Mouse (Mus musculus): ENCODE data around the gene Iffo1. TPM values are rescaled to one million over a fixed set of nuclear protein-coding genes. Genes with fewer than 3 reads are reported as not detected.

Iffo1 gene
- polyA plus RNA-seq, 1 experiment: 18.4 TPM

DNA sequence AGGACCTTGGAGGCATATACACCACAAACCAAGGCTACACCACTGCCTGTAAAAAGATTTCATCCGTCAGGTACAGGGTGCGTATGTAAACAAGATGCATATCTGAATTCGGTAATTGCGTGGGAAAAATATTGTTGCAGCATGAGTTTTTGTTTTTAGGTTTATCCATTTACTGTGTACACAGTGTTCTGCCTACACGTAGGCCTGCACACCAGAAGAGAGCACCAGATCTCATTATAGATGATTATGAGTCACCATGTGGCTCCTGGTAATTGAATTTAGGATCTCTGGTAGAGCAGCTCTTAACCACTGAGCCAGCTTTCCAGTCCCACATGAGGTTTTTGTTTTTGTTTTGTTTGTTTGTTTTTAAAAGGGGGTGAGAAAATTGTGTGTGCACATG, 52.1 kb downstream of the Iffo1 start:
- H3K27me3 ChIP-seq (ENCODE audit: control insufficient read depth, insufficient read depth, insufficient read length): no peaks in the 10 kb centered on the region
- peaks cover 34% of the 10 kb centered on the region for H3K36me3 ChIP-seq (ENCODE audit: control insufficient read depth, insufficient read depth)
- peaks cover 27% of the 10 kb centered on the region for H3K79me2 ChIP-seq (ENCODE audit: control insufficient read depth, insufficient read depth)
- H3K79me3 ChIP-seq (ENCODE audit: low read depth): peaks cover 19% of the 10 kb centered on the region
- TF ChIP-seq FOSL1 (IDR thresholded peaks at IDR 0.05; ENCODE audit: insufficient read depth, low read length, poor library complexity, severe bottlenecking): no peak
- TF ChIP-seq MYOG (IDR thresholded peaks at IDR 0.05; ENCODE audit: control insufficient read depth, extremely low read depth, insufficient read length): no peak
- no peak overlapping the region for H3K4me3 ChIP-seq (ENCODE audit: insufficient read depth, poor library complexity, severe bottlenecking)
- no peak overlapping the region for H3ac ChIP-seq (ENCODE audit: control insufficient read depth, insufficient read length, low read depth)

- no peaks in the 10 kb centered on the region for H3K79me3 ChIP-seq (ENCODE audit: low read depth)
- TF ChIP-seq CEBPB (IDR thresholded peaks at IDR 0.05; ENCODE audit: low read depth) (no peak), CTCF (IDR thresholded peaks at IDR 0.05; ENCODE audit: control insufficient read depth, insufficient read depth, insufficient read length) (no peak), MAX (IDR thresholded peaks at IDR 0.05) (no peak), FOSL1 (IDR thresholded peaks at IDR 0.05; ENCODE audit: insufficient read depth, low read length, poor library complexity, severe bottlenecking) (no peak), MYOG (IDR thresholded peaks at IDR 0.05; ENCODE audit: control insufficient read depth, extremely low read depth, insufficient read length) (no peak), MYOD1 (IDR thresholded peaks at IDR 0.05; ENCODE audit: control insufficient read depth, insufficient read length, low read depth) (no peak), USF1 (IDR thresholded peaks at IDR 0.05; ENCODE audit: low read depth) (no peak)
- H3K36me3 ChIP-seq (ENCODE audit: control insufficient read depth, insufficient read depth): no peaks in the 10 kb centered on the region
- no peak overlapping the region for H3K4me3 ChIP-seq (ENCODE audit: insufficient read depth, poor library complexity, severe bottlenecking)
- H3K27me3 ChIP-seq (ENCODE audit: control insufficient read depth, insufficient read depth, insufficient read length): peaks cover 13% of the 10 kb centered on the region
- H3ac ChIP-seq (ENCODE audit: control insufficient read depth, insufficient read length, low read depth): no peak overlapping the region
- no peaks in the 10 kb centered on the region for H3K79me2 ChIP-seq (ENCODE audit: control insufficient read depth, insufficient read depth)
Observed at GRCm38 (mm10) chr6:125210436-125210835, 65.4 kb downstream of the Iffo1 start.

Small RNA genes within 50 kb of the gene (microRNA-seq; reads per million reads assigned to microRNA genes)
- gene Mir3098 (ENCODE audit: borderline microRNAs expressed) (1.4 reads per million, percentile 32 among the genes with 10 or more reads in this experiment), gene Mir7045 (ENCODE audit: borderline microRNAs expressed) (0.32 reads per million)

Other genes starting within 250 kb of the Iffo1 start
- gene Lag3, start 233.5 kb upstream of the Iffo1 start, polyA plus RNA-seq (2012; fragmentation: generic; extraction: Trizol): 0.44 TPM
- gene Ptms, start 225.1 kb upstream of the Iffo1 start, polyA plus RNA-seq (2012; fragmentation: generic; extraction: Trizol): 1,903 TPM
- gene Mlf2, start 213.9 kb upstream of the Iffo1 start, polyA plus RNA-seq (2012; fragmentation: generic; extraction: Trizol): 547 TPM
- gene Cops7a, start 179.7 kb upstream of the Iffo1 start, polyA plus RNA-seq (2012; fragmentation: generic; extraction: Trizol): 165 TPM
- 1.1 TPM for gene Pianp, start 148.5 kb upstream of the Iffo1 start, polyA plus RNA-seq (2012; fragmentation: generic; extraction: Trizol)
- 27.8 TPM for gene Zfp384, start 136.1 kb upstream of the Iffo1 start, polyA plus RNA-seq (2012; fragmentation: generic; extraction: Trizol)
- gene Ing4, start 105.5 kb upstream of the Iffo1 start, polyA plus RNA-seq (2012; fragmentation: generic; extraction: Trizol): 23.6 TPM
- gene Acrbp, start 95.6 kb upstream of the Iffo1 start, polyA plus RNA-seq (2012; fragmentation: generic; extraction: Trizol): 0.91 TPM
- gene Lpar5, start 77.3 kb upstream of the Iffo1 start, polyA plus RNA-seq (2012; fragmentation: generic; extraction: Trizol): not detected
- gene Chd4, start 49.3 kb upstream of the Iffo1 start, polyA plus RNA-seq (2012; fragmentation: generic; extraction: Trizol): 99.7 TPM
- gene Nop2, start 13.3 kb upstream of the Iffo1 start, polyA plus RNA-seq (2012; fragmentation: generic; extraction: Trizol): 132 TPM
- 7,334 TPM for gene Gapdh, start 21.2 kb downstream of the Iffo1 start, polyA plus RNA-seq (2012; fragmentation: generic; extraction: Trizol)
- gene Ncapd2, start 46.5 kb downstream of the Iffo1 start, polyA plus RNA-seq (2012; fragmentation: generic; extraction: Trizol): 78.7 TPM
- 147 TPM for gene Mrpl51, start 46.6 kb downstream of the Iffo1 start, polyA plus RNA-seq (2012; fragmentation: generic; extraction: Trizol)
- gene Vamp1, start 70.3 kb downstream of the Iffo1 start, polyA plus RNA-seq (2012; fragmentation: generic; extraction: Trizol): 0.69 TPM
- gene Tapbpl, start 86.6 kb downstream of the Iffo1 start, polyA plus RNA-seq (2012; fragmentation: generic; extraction: Trizol): 2.3 TPM
- gene Cd27, start 91.8 kb downstream of the Iffo1 start, polyA plus RNA-seq (2012; fragmentation: generic; extraction: Trizol): 0.07 TPM
- 0.05 TPM for gene Tuba3a, start 140.8 kb downstream of the Iffo1 start, polyA plus RNA-seq (2012; fragmentation: generic; extraction: Trizol)
- gene Ltbr, start 168.6 kb downstream of the Iffo1 start, polyA plus RNA-seq (2012; fragmentation: generic; extraction: Trizol): 83.0 TPM
- 0.16 TPM for gene Scnn1a, start 175.4 kb downstream of the Iffo1 start, polyA plus RNA-seq (2012; fragmentation: generic; extraction: Trizol)
- 65.4 TPM for gene Tnfrsf1a, start 204.1 kb downstream of the Iffo1 start, polyA plus RNA-seq (2012; fragmentation: generic; extraction: Trizol)
- gene Plekhg6, start 235.6 kb downstream of the Iffo1 start, polyA plus RNA-seq (2012; fragmentation: generic; extraction: Trizol): 0.09 TPM